Mouse (Mus musculus) activated CD4-positive, CD25-positive, alpha-beta regulatory T cell, adult 4 months (primary cell): ENCODE data around the gene Zc3h18. TPM values are rescaled to one million over a fixed set of nuclear protein-coding genes. Genes with fewer than 3 reads are reported as not detected.

Experiments used
- ATAC-seq: one replicate; pipeline ENCODE4 v1.8.0; 2017
- polyA plus RNA-seq, 2 experiments: library from polyadenylated mRNA; unstranded; fragments of 100-300 nt; shearing (Covaris generic); gene quantifications; one replicate each; pipeline ENCODE4 v1.2.1; 2017

Zc3h18 gene
- polyA plus RNA-seq, 2 experiments from 2014 or later, result 10.9 to 18.2 TPM

DNA sequence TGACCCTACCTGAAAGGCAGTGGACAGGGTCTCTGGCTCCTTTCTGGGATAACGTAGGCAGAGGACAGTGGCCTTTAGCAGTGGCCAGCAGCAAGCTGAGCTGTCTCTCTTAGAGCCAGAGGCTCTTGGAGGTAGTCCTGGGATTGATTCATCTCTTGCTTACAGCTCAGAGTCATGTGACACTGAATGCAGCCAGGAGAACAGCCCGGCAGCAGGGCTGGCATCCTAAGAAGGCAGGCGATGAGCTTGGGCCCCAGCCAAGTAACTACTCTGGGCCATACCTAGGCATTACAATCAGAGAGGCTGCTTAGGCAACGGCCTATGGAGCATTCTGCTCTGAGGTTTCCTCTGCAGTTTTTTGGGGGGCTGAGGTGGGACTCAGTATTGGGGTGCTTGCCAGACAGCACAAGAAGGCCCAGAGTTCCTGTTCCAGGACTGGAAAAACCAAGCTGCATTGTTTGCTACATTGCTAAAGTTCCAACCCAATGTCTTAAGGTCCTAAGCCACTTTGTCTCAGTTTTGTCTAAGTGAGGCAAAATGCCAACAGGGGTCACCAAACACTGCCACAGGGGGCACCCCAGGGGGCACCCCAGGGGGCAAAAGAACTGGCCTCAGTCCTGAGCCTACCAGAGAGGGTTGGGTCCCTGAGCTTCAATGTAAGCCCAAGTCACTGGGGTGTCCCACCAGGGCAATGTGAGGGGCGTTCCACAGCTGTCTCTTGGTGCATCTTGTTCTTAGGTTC lies 28.4 kb upstream of the Zc3h18 start:
- ATAC-seq, result no peak

DNA sequence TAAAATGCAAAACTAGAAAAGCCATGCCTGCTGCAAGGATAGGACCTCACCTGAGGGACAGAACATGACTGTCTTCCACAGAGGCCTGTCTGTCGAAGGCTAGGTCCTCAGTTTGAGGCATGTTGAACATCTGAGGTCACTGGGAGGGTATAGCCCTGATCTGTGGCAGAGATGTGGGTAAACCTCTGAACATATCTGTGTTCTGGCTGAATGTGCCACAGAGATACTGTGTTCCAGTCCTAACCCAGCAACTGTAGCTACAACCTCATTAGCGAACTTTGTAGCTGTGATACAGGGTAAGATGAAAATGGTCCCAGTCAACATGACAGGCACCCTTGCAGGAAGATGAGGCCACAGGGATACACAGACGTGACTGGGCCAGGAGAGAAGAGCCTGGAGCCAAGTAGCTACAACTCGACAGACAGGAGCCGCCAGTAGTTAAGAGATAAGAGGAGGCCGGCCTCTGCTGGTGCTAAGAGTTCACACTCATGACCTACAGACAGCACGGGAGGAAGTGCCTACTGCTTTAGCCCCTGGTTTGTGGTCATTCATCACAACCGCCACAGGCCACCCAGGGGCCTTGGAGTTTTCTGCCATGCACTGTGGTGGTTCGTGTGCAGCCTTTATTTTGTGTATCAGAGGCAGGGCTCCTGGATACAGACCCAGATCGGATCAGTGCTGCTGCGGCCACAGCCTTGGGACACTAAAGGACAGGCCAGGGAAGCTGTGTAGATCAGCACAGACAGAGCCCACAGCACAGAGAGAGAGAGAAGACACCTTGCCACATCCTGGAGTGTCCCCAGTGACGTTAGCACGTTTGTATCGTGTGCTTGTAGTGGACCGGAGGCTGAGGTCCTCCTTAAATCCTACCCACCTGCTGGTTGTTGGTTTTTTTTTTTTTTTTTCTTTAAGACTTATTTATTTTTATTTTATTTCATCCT lies 26.8 kb upstream of the Zc3h18 start:
- no peak for ATAC-seq

DNA sequence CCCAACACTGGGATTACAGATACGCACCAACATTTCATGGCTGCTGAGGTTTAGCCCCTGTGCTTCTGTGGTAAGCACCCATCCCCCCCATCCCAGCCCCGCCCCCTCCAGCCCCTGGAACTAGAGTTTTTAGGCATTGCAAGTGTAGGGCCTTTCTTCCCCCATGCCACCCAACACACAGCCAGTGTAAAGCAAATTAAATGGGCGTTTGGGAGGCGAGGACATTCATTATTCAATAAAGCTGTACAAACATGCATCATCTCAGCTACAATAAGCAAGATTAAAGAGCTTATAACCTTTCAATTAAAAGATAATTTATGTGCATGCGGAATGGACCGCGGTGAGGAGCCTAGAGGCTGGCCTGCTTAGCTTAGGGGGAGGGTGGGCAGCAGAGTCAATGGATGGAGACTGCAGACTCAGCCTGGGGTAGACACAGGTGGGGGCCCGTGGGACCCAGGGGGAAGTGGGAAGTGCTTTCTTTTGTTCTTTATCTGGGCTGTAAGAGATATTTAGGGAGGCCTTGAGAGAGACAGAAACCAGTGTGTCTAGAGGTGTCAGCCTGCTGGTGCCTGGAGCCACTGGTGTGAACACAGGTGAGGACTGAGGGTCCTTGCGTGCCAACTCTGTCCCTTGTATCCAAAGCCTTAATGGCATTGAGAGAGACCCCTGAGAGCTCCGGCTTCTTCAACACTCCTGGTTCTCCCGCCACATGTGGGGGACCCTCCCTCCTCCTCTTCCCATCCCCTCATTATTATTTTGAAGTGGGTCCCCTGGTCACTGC lies 25.9 kb upstream of the Zc3h18 start:
- no peak for ATAC-seq

DNA sequence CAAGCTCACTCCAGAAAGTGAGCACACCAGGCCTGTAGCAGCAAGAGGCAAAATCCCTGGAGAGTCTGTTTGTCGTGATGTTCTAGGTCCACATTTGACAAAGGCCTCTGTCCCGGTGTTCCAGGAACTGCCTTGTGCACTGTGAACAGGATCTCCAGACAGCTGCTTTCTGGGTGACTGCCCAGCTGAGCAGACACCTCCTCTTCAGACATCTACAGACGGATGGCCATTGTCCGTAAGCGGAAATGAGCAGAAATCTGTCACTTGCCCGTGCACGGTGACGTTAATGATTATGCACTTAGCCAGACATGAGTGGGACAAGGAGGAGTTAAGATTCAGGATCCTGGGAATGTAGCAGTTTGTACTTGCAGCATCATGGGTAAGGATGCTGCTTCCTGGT lies 22.3 kb upstream of the Zc3h18 start:
- ATAC-seq, result no peak

DNA sequence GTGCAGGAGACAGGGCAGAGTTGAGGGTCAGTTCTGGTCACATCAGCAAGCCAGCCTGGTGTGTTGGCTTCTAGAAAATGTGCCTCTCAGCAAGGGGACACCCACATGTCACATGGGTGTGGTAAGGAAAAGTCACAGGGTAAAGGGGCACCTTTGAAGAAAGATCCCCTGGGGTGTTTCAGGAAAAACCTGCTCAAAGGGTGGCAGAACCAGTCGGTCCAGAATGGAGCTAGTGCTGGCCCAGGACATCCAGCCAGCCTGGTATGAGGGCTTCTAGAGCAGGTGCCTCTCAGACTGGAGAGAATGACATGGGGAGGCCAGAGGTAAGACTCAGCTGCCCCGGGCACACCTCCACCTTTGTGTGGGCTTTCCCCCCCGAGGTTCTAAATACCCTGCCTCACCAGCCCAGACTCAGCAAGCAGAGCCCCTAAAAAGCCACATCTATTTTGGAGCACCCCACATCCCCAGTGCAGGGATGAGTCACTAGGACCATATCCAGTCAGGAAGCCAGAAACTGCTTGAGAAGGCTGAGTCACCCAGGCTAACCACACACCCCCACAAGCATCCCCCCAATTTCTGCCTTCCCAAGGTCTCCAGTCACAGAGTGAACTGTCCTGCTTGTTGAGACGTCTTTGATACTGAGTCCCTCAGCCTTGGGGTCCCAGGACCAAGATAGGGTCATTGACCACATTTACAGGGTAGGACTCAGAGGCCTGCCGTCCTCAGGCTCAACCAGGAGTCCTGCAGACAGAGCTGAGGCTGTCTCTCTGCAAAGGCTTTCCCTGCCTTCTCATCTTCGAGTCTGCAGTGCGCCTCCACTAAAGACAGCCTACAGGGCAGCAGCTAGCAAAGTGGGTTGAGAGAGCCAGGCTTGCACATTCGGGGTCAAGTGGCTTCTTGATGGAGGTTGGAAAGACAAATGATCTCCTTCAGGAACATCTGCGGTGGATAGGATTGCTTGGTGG lies 20.5 kb upstream of the Zc3h18 start:
- no peak for ATAC-seq

DNA sequence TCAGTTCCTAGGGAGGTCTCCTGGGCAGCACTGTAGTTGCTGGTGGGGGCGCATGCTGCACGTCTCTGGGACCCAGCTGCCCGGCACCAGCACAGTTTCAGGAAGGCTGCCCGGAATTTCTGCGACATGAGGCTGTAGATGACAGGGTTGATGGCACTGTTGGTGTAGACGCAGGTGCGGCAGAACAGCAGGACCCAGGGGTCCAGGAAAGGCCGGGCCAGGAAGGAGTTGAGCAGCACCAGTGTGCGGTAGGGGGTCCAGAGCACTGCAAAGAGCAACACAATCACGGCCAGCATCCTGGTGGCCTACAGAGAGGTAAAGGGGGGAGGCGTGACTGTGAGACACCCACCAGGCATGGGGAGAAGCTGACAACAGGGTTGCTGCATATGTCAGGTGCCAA lies 19.2 kb upstream of the Zc3h18 start:
- ATAC-seq, result no peak

DNA sequence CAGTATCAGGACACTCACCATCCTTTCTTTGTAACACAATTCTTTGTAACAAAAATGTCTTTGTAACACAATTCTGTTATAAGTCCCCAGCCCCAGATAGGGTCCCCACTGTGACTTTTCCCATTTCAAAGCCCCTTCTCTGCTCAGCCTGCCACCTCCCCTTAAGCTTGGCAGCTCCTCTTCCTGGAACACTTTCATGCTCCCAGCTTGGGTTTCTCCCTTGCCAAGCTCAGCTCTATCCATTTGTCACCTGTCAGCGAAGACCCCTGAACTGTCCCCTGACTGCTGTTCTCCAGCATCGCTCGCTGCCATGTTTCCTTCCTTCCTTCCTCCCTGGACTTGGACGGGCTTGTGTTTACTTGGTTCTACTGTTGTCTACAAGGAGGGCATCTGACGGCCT lies 18.8 kb upstream of the Zc3h18 start:
- ATAC-seq, result no peak

DNA sequence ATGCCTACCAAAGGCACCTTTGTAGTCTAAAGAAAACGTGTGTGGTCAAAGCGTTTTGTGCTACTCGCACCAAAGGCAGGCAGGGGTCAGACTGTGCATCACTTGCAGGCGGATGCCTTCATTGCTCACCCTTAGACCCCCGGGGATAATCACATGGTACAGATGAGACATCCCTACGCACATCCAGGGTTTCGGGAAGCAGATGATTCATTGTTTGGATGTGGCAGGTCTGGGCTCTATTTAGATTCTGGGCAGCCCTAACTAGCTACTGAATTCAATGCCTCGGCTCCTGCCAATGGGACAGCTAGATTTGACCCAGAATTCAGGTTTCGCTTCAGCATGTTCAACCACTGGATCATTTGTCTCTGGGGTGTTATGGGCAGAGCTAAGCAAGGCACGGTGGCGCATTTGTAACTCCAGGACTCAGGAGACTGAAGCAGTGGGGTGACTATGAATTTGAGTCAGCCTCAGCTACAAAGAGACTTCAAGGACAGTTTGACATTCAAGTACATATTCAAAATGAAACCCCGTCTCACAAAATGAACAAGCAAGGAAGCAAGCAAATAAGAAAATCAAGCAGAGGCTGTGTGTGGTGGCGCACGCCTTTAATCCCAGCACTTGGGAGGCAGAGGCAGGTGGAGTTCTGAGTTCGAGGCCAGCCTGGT lies 17.2 kb upstream of the Zc3h18 start:
- no peak for ATAC-seq

DNA sequence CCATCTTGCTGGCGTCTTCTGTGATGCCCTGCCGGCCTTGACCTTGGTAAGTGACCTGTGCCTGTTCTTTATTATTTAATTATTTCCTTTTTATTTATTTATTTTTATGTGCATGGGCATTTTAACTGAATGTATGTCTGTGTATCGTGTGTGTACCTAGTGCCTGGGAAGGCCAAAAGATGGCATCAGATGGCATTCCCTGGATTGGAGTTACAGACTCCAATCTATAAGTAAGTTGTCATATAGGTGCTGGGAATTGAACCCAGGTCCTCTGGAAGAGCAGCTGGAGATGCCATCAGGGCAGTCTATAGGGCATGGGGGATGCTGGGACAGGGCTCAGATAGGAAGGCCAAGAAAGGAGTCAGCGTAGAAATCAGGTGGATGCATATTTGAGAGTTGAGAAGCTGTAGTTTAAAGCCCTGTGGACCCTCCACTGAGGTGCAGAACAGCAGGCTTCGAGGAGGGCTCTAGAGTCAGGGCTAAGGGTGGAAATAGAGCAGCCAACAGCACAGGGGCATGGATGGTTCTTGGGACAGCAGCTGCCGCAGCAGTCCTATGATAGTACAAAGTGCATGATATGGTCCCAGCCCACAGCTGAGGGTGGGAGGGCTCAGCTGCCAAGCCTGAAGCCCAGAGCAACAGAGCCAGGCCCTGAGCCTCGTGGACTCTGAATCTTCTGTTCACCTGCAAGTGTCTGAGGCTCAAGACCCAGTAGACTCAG lies 15.6 kb upstream of the Zc3h18 start, which contains the start of gene Trhr2:
Gene Trhr2 (minus strand): TSS at position 51 of the 721 bp plus-strand sequence.
- ATAC-seq, result no peak

DNA sequence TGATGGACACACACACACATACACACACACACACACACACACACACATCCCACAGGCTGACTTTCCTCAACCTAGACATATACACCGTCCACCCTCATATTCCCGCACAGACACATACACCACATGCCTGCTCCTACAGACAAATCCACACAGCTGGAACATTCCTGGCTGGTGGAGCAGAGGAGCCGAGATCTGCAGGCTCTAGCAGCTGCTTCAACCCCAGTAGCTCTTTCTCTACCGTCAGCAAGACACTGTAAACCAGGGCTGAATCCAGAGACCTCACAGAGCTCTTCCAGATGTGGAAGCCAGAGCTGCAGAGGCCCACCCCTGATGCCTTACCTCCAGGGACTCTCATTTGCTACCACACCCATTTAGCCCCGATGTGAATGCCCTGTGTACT lies 14.1 kb upstream of the Zc3h18 start:
- no peak for ATAC-seq

DNA sequence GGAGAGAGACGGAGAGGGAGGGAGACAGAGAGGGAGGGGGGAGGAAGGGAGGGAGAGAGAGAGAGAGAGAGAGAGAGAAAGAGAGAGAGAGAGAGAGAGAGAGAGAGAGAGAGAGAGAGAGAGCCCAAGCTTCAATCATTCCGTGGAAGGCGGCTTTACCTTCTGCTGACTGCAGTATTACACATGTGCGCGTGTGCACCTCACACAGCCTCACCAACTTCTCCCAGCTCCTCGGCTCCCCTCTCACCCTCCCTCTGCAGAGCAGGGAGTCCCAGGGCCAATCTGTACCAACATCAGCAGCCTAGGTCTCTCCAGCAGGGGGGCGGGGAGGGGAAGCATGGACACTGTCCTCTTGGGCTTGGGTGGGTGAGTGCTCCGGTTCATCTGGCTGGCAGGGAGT lies 13.4 kb upstream of the Zc3h18 start:
- no peak for ATAC-seq

DNA sequence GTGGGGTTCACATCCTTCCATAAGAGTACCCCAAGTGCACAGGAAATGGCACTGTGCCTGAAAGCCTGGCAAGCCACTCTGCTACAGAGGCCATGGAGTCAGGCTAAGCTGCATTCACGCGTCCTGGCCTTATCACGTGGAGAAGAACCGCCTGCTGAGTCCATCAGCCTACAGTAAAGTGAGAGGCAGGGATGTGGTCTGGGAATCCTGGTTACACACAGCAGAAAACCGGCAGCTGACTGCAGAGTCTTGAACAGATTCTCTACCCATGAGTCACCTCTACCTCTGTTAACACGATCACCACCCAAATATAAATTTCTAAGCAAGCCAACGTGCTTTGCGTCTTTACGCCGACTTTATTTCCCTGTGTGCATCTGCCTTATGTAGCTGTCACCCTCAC lies 7.9 kb upstream of the Zc3h18 start:
- no peak for ATAC-seq

DNA sequence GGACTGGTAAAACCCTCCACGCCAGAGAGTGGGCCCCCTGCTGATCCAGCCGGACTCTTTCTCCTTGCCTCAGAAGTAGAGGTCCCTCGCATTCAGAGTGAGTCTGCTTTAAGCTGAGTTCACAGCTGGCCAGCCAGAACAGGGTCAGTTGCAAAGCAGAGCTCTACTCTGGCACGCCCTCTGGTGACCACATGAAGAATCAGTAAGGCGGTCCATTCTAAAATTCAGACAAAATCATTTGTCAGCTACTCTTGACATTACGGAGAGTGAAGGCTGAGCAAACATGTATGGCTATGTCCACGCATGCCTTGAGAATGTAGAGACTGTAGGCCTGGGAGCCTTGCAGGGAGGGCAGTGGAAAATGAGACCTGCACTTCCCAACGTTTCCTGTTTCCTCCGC lies 6.7 kb upstream of the Zc3h18 start:
- no peak for ATAC-seq

DNA sequence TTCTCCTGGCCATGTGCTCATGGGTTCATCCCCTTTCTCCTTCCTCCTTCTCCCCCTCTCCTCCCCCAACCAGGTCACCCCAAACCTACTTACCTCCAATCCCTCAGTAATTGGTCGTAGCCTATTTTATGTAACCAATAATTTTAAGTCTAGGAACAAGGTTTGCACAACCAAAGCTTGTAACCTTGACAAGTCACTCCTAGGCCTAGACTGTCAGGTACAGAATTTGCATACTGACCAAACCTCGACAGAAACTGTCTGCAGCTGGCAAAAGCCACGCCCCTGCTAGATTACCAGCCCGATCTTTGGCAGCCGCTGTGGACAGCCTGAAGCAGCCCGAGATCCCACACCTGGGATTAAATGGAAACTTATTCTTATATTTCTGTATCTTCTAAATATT lies 4.7 kb upstream of the Zc3h18 start:
- ATAC-seq, result no peak

DNA sequence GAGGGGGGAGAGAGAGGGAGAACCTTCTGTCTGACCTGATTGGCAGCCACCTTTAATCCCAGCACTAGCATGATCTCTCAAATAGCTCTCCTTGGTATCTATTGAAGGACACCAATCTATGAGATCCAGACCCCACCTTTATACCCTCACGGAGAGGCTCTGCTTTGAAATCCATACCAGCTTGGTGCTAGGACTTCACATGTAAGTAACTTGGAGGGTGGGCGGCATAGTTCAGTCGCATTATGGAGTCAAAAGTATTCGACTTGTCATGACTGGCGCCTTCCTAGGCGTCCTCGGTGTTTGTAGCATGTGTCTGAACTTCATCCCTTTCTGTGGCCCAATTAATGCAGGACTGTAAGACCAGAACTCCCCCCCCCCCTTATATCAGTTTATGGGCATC lies 1.1 kb upstream of the Zc3h18 start:
- ATAC-seq, result no peak

DNA sequence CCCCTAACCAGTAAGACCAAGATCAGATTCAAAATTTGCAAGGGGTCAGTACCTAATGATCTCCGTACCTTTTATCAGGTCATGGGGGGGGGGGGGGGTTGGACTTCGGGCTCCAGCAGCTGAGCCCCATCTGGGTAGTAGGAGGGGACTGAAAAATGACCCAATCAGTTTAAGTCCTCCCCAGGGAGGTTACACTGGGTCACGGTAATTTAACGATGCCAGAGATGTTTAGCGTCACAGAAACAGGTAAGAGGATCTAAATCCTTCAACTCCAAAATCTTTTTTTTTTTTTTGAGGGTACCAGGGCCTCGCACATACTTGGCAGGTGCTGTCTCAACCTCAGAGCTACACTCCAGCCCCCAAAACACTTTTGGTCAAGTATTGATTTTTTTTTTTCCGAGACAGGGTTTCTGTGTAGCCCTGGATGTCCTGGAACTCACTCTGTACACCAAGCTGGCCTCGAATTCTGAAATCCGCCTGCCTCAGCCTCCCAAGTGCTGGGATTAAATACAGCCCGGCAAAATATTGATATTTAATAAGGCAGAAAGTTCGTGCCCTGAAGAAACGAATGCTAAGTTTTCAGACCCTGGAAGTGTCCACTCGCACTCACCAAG lies 551 bp upstream of the Zc3h18 start:
- no peak for ATAC-seq

DNA sequence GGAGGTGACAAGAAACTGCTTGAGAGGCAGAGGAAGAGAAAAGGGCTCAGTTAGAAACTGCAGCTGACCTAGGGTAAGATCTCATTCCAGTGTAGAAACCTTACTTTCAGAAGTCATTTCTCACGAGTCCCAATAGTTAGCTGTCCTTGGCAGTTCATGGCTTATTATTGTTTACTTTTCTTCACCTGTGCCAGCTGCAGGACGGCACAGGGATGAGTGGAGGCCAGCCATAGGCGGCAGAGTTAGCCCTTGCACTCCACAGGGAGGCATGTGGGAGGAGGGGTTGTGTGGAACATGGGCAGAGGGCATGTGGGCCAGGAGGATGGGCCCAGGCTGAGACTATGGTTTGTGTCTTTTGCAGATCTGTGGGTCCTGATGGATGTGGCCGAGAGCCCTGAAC lies 6.6 kb downstream of the Zc3h18 start:
- ATAC-seq, result no peak

DNA sequence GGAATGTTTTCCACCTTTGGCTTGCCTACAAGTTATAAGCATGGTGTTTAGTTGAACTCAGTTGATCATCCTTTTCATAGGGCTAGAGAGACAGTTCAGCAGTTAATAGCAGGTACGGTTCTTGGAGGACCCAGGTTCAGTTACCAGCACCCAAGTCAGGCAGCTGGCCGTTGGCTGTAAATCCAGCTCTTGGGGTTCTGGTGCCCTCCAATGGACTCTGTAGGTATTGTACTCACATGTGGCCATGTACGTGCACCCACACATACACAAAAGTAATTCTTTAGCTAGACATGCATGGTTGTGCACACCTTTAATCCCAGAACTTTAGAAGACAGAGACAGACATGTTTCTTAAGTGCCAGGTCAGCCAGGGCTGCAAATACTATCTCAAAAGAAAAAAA lies 12.9 kb downstream of the Zc3h18 start:
- no peak for ATAC-seq

DNA sequence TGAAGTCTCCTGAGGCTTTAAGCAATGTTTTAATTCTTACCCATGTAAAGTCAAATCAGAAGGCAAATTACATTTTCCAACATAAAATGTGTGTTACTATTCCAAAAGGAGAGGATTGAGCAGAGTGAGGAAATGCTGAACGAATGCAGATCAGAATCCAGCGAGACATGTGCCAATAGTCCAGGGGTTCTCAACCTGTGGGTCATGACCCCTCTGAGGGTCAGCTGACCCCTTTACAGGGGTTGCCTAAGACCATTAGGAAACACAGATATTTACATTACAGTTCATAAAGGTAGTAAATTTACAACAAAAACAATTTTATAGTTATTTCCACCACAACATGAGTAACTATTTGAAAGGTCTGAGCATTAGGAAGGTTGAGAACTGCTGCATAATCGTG lies 14.3 kb downstream of the Zc3h18 start:
- ATAC-seq, result no peak

DNA sequence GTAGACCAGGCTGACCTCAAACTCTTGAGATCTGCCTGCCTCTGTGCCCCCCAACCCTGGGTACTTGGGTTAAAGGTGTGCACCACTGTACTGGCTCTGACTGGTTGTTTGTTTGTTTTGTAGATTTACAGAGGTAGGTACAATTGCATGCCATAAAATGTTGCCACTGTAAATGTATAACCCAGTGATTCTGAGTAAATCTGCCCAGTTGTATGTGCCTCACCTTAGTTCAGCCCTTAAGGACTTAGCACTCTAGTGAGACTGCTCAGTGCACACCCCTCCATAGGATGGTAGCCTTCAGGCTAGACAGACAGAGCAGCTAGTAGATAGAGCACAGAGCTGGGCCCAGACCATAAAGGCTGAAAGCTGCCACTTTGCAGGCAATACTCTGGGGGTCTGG lies 17.3 kb downstream of the Zc3h18 start:
- ATAC-seq, result no peak
